Mouse (Mus musculus): Measurements from ENCODE around the gene Wdr90. TPM values are rescaled to one million over a fixed set of nuclear protein-coding genes. Genes with fewer than 3 reads are reported as not detected.

Wdr90 gene
- 17.3 and 19.3 TPM in 2 replicates for total RNA-seq (2015)
- total RNA-seq (2017) = 7.8 and 9.5 TPM in 2 replicates

- peak; percentile 100 for ATAC-seq (ENCODE audit: poor library complexity, severe bottlenecking)
These were observed at the start of gene Wdr90 for GRCm38 (mm10) chr17:25860832-25861703. Gene Wdr90, minus strand, starts transcription at chr17:25861501.

DNA sequence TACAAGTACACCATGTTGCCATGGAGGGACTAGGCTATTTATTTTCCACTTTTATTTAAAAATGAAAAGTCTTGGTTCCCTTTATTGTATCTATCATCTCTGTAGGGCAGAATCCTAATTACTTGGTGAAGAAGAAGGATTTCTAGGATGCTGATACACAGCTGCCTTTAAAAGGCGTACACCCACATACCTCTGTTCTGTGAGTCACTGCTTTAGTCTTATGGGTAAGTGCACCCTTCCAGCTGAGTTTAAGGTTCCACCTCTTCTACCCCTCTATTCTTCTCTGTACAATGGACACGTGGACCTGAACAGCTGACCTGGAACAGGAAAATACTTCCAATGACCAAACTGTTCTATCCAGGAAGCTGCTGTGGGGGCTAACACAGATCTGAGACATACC is 46.3 kb upstream of the Wdr90 start:
- ATAC-seq (ENCODE audit: poor library complexity, severe bottlenecking) = no peak

GRCm38 (mm10) chr17:25903061-25903460 is 41.8 kb upstream of the Wdr90 start:
- ATAC-seq (ENCODE audit: poor library complexity, severe bottlenecking) = no peak

GRCm38 (mm10) chr17:25900193-25900592 is 38.9 kb upstream of the Wdr90 start:
- ATAC-seq (ENCODE audit: poor library complexity, severe bottlenecking) = no peak

- no peak for ATAC-seq (ENCODE audit: poor library complexity, severe bottlenecking)
These were observed 34.6 kb upstream of the Wdr90 start for GRCm38 (mm10) chr17:25895891-25896290.

GRCm38 (mm10) chr17:25895415-25895814 is 34.1 kb upstream of the Wdr90 start:
- peak; percentile 27; the same call in 1 of the 2 replicates for ATAC-seq (ENCODE audit: poor library complexity, severe bottlenecking)

GRCm38 (mm10) chr17:25893975-25894617 is 32.8 kb upstream of the Wdr90 start:
- peak; percentile 91 for ATAC-seq (ENCODE audit: poor library complexity, severe bottlenecking)

GRCm38 (mm10) chr17:25888837-25889236 is 27.5 kb upstream of the Wdr90 start:
- no peak for ATAC-seq (ENCODE audit: poor library complexity, severe bottlenecking)

GRCm38 (mm10) chr17:25887467-25887866 is 26.2 kb upstream of the Wdr90 start:
- ATAC-seq (ENCODE audit: poor library complexity, severe bottlenecking) = no peak

GRCm38 (mm10) chr17:25886806-25887205 is 25.5 kb upstream of the Wdr90 start:
- no peak for ATAC-seq (ENCODE audit: poor library complexity, severe bottlenecking)

DNA sequence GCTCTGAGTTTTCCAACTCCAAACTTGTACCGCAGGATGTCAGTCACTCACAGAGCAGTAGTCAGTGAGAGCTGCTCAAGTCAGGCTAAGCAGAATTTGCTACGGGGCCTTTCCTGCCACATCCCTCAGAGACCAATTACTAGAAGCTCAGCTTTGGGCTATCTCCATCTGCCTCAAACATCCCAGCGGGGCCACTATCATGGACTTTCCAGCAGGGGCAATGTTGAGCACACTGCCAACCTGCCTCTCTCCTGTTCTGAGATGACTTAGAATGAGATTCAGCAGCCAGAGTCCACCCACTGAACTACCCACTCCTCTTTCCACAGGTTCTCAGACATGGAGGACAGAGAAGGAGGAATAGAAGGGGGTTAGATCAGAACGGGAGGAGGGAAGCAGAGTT is 24.3 kb upstream of the Wdr90 start:
- ATAC-seq (ENCODE audit: poor library complexity, severe bottlenecking) = no peak

- no peak for ATAC-seq (ENCODE audit: poor library complexity, severe bottlenecking)
These were observed 22.5 kb upstream of the Wdr90 start for GRCm38 (mm10) chr17:25883824-25884223.

GRCm38 (mm10) chr17:25883268-25883667 is 22.0 kb upstream of the Wdr90 start:
- no peak for ATAC-seq (ENCODE audit: poor library complexity, severe bottlenecking)

GRCm38 (mm10) chr17:25882306-25882705 is 21.0 kb upstream of the Wdr90 start:
- ATAC-seq (ENCODE audit: poor library complexity, severe bottlenecking) = no peak

- ATAC-seq (ENCODE audit: poor library complexity, severe bottlenecking) = no peak
These were observed 20.4 kb upstream of the Wdr90 start for GRCm38 (mm10) chr17:25881691-25882090.

- ATAC-seq (ENCODE audit: poor library complexity, severe bottlenecking) = no peak
These were observed 19.8 kb upstream of the Wdr90 start for GRCm38 (mm10) chr17:25880913-25881641.

- no peak for ATAC-seq (ENCODE audit: poor library complexity, severe bottlenecking)
These were observed 19.1 kb upstream of the Wdr90 start, which contains the start of gene Wfikkn1 for GRCm38 (mm10) chr17:25880196-25880910. Gene Wfikkn1, minus strand, starts transcription at chr17:25880858.

GRCm38 (mm10) chr17:25879750-25880149 is 18.4 kb upstream of the Wdr90 start:
- no peak for ATAC-seq (ENCODE audit: poor library complexity, severe bottlenecking)

DNA sequence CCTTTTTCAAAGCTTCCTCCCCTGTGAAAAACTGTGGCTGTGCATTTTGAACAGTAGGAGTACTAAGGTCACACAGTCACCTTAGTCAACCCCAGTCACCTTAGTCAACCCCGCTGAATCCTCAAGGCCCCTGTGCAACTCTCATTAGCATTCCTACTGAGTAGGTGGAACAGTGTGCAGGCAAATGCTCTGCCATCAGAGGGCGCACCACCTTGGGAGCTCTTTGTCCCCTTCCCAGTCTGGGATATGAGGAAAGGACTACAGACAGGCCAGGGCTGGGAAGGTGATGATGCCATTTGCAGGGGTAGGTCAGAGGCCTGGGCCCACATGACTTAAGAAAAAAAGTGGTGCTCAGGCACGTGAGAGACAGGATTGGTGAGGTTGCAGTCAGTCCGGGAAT is 18.0 kb upstream of the Wdr90 start:
- ATAC-seq (ENCODE audit: poor library complexity, severe bottlenecking) = no peak

GRCm38 (mm10) chr17:25878611-25879180 is 17.4 kb upstream of the Wdr90 start:
- ATAC-seq (ENCODE audit: poor library complexity, severe bottlenecking) = no peak
